Mouse (Mus musculus): ENCODE results near the gene Mei4. TPM values are rescaled to one million over a fixed set of nuclear protein-coding genes. Genes with fewer than 3 reads are reported as not detected.

Gene Mei4
- total RNA-seq (2021), result 0.18 TPM in 1 of 2 replicates, not detected in the other
- long read RNA-seq, partial matches to known transcripts, result 0 of 1 reads
- long read RNA-seq, other reads (novel, unspliced or antisense), result 0 of 1 reads

- peak; percentile 68 for DNase-seq
These were observed at the start of gene Mei4 for GRCm38 (mm10) chr9:81863181-81863887. TSS of gene Mei4 (plus strand) at chr9:81863670.

GRCm38 (mm10) chr9:81819715-81820373 is 43.6 kb upstream of the Mei4 start:
- no peak for DNase-seq

GRCm38 (mm10) chr9:81827560-81827959 is 35.9 kb upstream of the Mei4 start:
- no peak for DNase-seq

GRCm38 (mm10) chr9:81834056-81834455 is 29.4 kb upstream of the Mei4 start:
- DNase-seq, result no peak

- DNase-seq, result no peak
These were observed 4.6 kb upstream of the Mei4 start for GRCm38 (mm10) chr9:81858861-81859260.

GRCm38 (mm10) chr9:81863888-81864234 is 391 bp downstream of the Mei4 start:
- no peak for DNase-seq

- no peak for DNase-seq
These were observed 2.6 kb downstream of the Mei4 start for GRCm38 (mm10) chr9:81866032-81866431.

- no peak for DNase-seq
These were observed 58.0 kb downstream of the Mei4 start for GRCm38 (mm10) chr9:81921456-81921855.

GRCm38 (mm10) chr9:81924744-81925143 is 61.3 kb downstream of the Mei4 start:
- DNase-seq, result no peak

GRCm38 (mm10) chr9:81940533-81940932 is 77.1 kb downstream of the Mei4 start:
- no peak for DNase-seq

GRCm38 (mm10) chr9:81945624-81946023 is 82.2 kb downstream of the Mei4 start:
- no peak for DNase-seq

- no peak for DNase-seq
These were observed 93.4 kb downstream of the Mei4 start for GRCm38 (mm10) chr9:81956858-81957257.

GRCm38 (mm10) chr9:81957842-81958241 is 94.4 kb downstream of the Mei4 start:
- DNase-seq, result no peak

GRCm38 (mm10) chr9:81966765-81967164 is 103.3 kb downstream of the Mei4 start:
- DNase-seq, result no peak

- no peak for DNase-seq
These were observed 105.5 kb downstream of the Mei4 start for GRCm38 (mm10) chr9:81968935-81969334.

- no peak for DNase-seq
These were observed 119.0 kb downstream of the Mei4 start for GRCm38 (mm10) chr9:81982461-81982860.

GRCm38 (mm10) chr9:82012991-82013390 is 149.5 kb downstream of the Mei4 start:
- no peak for DNase-seq

- no peak for DNase-seq
These were observed 179.1 kb downstream of the Mei4 start for GRCm38 (mm10) chr9:82042515-82043056.

- DNase-seq, result no peak
These were observed 181.0 kb downstream of the Mei4 start for GRCm38 (mm10) chr9:82044517-82044916.

- DNase-seq, result no peak
These were observed 210.4 kb downstream of the Mei4 start for GRCm38 (mm10) chr9:82073832-82074231.

- no peak for DNase-seq
These were observed 211.8 kb downstream of the Mei4 start for GRCm38 (mm10) chr9:82075270-82075669.

GRCm38 (mm10) chr9:82096409-82096808 is 232.9 kb downstream of the Mei4 start:
- DNase-seq, result no peak

- no peak for DNase-seq
These were observed 251.4 kb downstream of the Mei4 start for GRCm38 (mm10) chr9:82114865-82115264.

GRCm38 (mm10) chr9:82136119-82136518 is 272.6 kb downstream of the Mei4 start:
- DNase-seq, result no peak
